Mouse (Mus musculus) megakaryocyte, embryonic 14.5 days (primary cell): ENCODE measurements around the gene Appl2. TPM values are rescaled to one million over a fixed set of nuclear protein-coding genes. Genes with fewer than 3 reads are reported as not detected.
A peak's percentile ranks its signal among the peaks of the same experiment; 100 is the strongest.
"Not testable (repeated sequence)": the region's sequence is repeated elsewhere in the genome, so short reads cannot be mapped to it uniquely, and the experiment has no call there.

ENCODE experiments used
- H3K27me3 ChIP-seq: replicated peaks from 2 replicates; pipeline ENCODE3; 2012; ENCODE audit warnings: inconsistent platforms
- H3K36me3 ChIP-seq: replicated peaks from 2 replicates; pipeline ENCODE3; 2012; ENCODE audit warnings: low read length, inconsistent platforms, mixed read lengths
- H3K4me1 ChIP-seq: 2 replicates; pipeline ENCODE4 v1.6.1; 2012; ENCODE audit warnings: inconsistent platforms
- H3K4me3 ChIP-seq: replicated peaks from 2 replicates; pipeline ENCODE3; 2012; ENCODE audit warnings: moderate library complexity, mild to moderate bottlenecking, inconsistent platforms
- H3K9me3 ChIP-seq: 2 replicates; pipeline ENCODE4 v1.6.1; 2012; ENCODE audit warnings: inconsistent platforms
- FLI1 ChIP-seq: IDR thresholded peaks from 2 replicates; pipeline ENCODE4 v1.6.1; 2012; ENCODE audit warnings: low read length, inconsistent platforms, mixed read lengths
- GATA1 ChIP-seq: IDR thresholded peaks from 3 replicates; pipeline ENCODE4 v1.6.1; 2012; ENCODE audit warnings: mixed read lengths, low read length, inconsistent platforms, borderline replicate concordance
- polyA plus RNA-seq: library from polyadenylated mRNA; stranded (reverse); fragments of >175 nt; gene quantifications from 2 replicates; pipeline ENCODE4 v1.2.3, GENCODE M21; 2012; ENCODE audit warnings: low replicate concordance; ENCODE audit not compliant: insufficient read depth

The Appl2 gene
- polyA plus RNA-seq: 34.2 TPM in 1 of 2 replicates, not detected in the other

DNA sequence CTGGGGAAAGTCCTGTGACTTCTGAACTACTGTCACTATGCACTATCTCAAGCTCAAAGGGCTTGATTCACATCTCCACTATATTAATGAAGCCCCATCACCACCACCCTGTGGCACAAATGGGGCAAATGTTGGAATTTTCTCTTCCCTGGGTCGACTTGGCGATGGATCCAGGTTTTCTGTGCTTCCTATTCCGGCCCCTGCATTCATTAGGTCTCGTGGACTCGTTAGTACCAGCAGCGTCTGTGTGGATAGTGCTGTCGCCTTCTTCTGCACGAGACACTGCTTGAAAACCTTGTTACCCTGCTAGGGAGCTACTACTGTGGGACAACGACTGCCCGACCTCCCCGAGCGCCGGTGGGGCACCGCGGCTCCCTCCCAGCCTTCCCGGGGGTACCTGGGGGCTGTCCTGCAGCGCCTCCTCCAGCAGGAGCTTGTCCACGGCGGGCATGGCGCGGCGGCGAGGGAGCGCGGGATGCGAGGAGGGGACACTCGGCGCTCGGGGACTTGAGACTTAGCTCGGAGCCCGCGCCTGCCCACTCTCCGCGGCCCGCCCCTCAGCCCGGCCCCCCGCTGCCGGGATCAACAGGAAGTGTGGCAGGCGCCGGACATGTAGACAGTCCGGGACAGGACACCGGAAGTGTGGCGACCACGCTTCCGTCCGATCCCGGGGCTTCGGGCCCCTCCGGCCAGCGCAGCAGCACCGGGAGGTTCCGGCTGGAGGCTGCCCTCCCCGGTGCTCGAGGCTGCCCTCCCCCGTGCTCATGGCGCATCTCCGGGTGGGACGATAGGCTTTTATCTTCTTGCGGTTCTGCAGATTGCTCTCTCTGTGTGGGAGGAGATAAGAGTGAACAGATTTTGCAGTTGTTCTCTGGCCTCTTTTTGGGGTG lies at the start of gene Appl2:
TSS of gene Appl2 (minus strand) at position 608 of the 890 bp plus-strand sequence.
- Histone ChIP-seq H3K36me3 (no peaks in the 10 kb centered on the region), H3K4me1 (peaks cover 51% of the 10 kb centered on the region), H3K4me3 (peak within 1 kb of the TSS; percentile 90), H3K9me3 (no peaks in the 10 kb centered on the region), H3K27me3 (peaks cover 54% of the 10 kb centered on the region)
- no peak for TF ChIP-seq GATA1
- peak; percentile 63; the same call in 1 of the 2 replicates for TF ChIP-seq FLI1

DNA sequence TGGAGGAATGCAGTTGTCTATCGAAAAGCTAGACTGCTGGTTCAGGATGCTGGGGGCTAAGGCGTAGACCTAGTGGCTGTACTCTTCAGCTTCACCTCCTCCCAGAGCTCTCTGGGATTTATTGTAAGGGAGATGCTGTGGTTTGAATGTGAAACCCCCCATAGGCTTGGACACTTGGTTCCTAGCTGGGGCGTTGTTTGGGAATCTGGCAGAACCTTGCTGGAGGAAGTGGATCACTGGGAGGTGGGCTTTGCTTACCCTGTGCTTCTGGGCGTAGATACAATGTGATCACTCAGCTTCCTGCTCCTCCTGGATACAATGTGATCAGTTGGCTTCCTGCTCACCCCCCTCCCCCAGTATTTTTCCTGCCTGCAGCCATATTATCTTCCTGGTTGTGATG lies 47.7 kb upstream of the Appl2 start:
- Histone ChIP-seq H3K9me3 (peaks cover 37% of the 10 kb centered on the region), H3K4me3 (no peak overlapping the region), H3K36me3 (no peaks in the 10 kb centered on the region), H3K4me1 (no peaks in the 10 kb centered on the region), H3K27me3 (peaks cover 1% of the 10 kb centered on the region)
- TF ChIP-seq FLI1: no peak

DNA sequence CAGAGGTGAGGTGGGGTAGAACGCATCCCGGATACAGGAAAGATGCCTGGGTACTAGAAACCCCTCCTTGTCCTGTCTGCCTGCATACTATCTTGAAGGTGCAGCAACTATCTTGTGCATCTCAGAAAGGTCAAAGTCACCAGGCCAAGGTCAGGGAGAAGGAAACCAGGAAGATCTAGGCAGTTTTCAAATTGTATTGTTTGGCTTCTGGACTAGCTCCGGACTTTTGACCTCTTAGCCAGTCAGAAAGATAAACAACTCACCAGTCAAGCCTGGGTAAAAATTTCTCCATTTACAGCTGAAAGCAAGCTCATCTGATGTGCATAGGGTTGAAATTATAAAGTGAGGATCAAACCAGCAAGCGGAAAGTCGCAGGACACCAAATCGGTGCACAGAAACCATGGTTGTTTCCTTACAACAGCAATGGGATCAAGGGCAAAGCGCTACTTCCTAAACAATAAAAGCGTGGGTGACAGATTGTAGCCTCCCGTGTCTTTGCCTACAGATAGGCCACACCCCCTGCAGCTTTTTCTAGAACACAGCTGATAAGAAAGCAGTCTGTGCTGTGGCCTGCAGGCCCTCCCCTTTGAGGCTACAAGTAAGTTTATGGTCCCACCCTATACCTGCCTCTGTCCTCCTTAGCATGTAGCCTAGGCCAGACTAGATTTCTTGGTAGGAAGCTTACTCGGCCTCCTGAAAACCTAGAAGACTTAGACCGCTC lies 43.8 kb upstream of the Appl2 start:
- H3K4me1 ChIP-seq: no peaks in the 10 kb centered on the region
- TF ChIP-seq GATA1: no peak
- no peak for TF ChIP-seq FLI1
- peaks cover 48% of the 10 kb centered on the region for H3K9me3 ChIP-seq
- no peaks in the 10 kb centered on the region for H3K36me3 ChIP-seq
- H3K4me3 ChIP-seq: no peak overlapping the region
- H3K27me3 ChIP-seq: peaks cover 2% of the 10 kb centered on the region

DNA sequence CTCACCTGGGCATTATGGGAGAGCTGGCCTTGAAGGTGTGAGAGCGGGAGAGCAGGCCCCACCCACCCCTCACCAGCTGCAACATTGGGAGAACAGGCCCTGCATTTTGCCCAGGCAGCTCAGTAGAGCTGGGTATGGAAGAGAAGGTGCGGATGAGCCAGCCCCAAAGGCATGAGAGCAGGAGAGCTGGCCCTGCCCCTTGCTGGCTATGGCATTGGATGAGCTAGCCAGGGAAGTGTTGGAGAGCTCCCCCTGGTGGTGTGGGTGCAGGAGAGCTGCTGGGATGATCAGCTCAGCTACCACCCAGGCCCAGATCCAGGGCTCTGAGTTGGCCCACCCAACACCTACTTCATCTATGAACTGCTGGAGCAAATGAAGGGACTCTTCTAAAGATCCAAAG lies 39.7 kb upstream of the Appl2 start:
- peaks cover 2% of the 10 kb centered on the region for H3K27me3 ChIP-seq
- H3K4me1 ChIP-seq: no peaks in the 10 kb centered on the region
- no peaks in the 10 kb centered on the region for H3K36me3 ChIP-seq
- TF ChIP-seq FLI1: no peak
- TF ChIP-seq GATA1: no peak
- peaks cover 25% of the 10 kb centered on the region for H3K9me3 ChIP-seq
- no peak overlapping the region for H3K4me3 ChIP-seq

DNA sequence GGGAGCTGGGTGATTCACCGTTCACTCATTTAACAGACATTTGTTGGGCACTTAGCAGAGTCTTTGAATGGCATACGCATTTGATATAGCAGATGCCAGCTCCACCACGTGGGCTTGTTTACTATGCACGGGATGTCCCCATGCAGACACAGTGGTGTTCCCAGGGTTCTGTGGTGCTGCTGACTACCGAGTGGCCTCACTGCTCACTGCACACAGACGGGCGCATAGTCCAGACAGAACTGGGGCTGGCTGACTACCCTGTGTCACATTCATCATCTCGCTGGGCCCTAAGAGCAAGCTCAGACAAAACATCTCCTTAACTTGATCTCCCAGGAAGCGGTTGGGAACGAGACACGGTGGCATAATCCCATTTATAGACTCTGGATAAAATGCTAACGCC lies 32.8 kb upstream of the Appl2 start:
- H3K27me3 ChIP-seq: no peaks in the 10 kb centered on the region
- no peaks in the 10 kb centered on the region for H3K36me3 ChIP-seq
- no peak overlapping the region for H3K4me3 ChIP-seq
- no peaks in the 10 kb centered on the region for H3K4me1 ChIP-seq
- TF ChIP-seq GATA1 (no peak), FLI1 (no peak)
- H3K9me3 ChIP-seq: peaks cover 14% of the 10 kb centered on the region

DNA sequence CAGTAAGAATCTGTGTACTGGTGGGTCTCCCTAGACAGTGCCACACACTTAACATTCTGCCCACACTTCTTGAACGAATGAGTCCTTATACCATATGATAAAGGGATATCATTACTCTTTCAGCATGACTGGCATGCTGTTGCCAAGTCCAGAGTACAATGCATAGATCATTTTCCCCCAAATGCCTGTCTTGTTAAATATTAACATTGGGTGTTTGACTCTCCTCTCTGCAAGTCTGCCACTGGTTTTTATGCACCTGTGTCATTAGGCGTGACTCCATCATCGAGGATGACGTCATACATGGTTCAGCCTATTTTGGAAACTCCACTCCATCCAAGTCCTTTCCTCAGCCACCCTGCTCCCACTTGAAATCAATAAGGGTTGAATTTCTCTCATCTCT lies 18.0 kb upstream of the Appl2 start:
- no peak overlapping the region for H3K4me3 ChIP-seq
- no peaks in the 10 kb centered on the region for H3K4me1 ChIP-seq
- H3K9me3 ChIP-seq: peaks cover 16% of the 10 kb centered on the region
- H3K27me3 ChIP-seq: peaks cover 10% of the 10 kb centered on the region
- TF ChIP-seq GATA1 (no peak), FLI1 (no peak)
- H3K36me3 ChIP-seq: no peaks in the 10 kb centered on the region

DNA sequence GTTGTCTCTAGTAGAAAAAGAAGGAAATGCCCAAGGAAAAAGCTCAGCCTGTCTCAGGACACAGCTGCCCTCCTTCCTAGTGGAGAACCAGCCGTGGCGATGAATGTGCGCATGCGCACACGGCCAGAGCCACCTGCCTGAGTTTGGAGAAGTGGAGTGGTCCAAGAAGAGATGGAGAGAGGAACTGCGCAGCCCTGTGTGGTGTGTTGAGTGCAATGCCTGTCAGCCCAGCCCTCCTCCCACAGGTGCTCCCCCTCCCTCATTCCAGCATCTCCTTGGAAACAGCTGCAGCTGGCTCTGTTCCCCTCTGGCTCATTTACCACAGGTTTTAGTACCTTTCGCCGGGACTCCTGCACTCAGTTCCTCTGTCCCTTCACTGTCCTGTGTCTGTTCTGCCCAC lies 13.4 kb upstream of the Appl2 start:
- Histone ChIP-seq H3K4me1 (no peaks in the 10 kb centered on the region), H3K9me3 (peaks cover 13% of the 10 kb centered on the region), H3K4me3 (no peak overlapping the region), H3K27me3 (peaks cover 11% of the 10 kb centered on the region), H3K36me3 (no peaks in the 10 kb centered on the region)
- TF ChIP-seq GATA1 (no peak), FLI1 (no peak)

DNA sequence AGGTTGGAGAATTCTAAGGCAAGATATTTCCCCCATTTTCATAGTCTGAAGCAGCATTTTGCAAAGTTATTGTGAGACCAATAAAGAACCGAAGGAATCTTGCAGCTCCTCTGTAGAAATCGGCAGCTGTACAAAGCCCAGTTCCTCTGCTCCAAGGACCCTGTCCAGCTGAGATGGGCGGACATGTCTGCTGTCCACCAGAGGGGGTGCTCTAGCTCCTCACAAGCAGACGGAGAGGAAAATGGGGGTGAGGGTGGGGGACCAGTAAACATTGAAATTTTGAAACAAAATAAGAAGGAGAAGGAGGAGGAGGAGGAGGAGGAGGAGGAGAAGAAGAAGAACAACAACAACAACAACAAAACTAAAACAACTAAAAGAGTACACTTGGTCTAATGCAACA lies 12.1 kb upstream of the Appl2 start:
- Histone ChIP-seq H3K36me3 (no peaks in the 10 kb centered on the region), H3K27me3 (peaks cover 14% of the 10 kb centered on the region), H3K9me3 (peaks cover 17% of the 10 kb centered on the region), H3K4me3 (no peak overlapping the region), H3K4me1 (no peaks in the 10 kb centered on the region)
- TF ChIP-seq FLI1 (no peak), GATA1 (no peak)

DNA sequence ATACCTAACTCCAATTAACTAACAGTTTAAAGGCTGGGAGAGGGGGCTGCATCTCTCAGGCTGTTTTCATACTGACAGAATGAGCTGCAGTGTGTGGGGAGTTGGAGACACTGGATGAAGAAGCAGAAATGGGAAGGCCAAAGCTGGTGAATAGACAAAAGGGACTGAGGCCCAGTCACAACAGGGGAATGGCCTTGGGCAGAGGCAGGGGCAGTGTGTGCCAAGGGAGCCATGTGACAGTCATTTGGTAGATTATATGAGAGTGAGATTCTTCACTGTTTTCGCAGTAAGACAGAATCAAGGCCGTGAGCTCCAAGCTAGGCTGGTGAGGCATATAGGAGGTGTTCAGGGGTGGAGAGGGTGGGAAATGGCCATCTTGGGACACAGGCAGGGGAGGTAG lies 6.1 kb upstream of the Appl2 start:
- Histone ChIP-seq H3K36me3 (no peaks in the 10 kb centered on the region), H3K4me3 (no peak overlapping the region), H3K9me3 (peaks cover 4% of the 10 kb centered on the region), H3K4me1 (no peaks in the 10 kb centered on the region), H3K27me3 (peaks cover 24% of the 10 kb centered on the region)
- TF ChIP-seq FLI1 (no peak), GATA1 (no peak)

DNA sequence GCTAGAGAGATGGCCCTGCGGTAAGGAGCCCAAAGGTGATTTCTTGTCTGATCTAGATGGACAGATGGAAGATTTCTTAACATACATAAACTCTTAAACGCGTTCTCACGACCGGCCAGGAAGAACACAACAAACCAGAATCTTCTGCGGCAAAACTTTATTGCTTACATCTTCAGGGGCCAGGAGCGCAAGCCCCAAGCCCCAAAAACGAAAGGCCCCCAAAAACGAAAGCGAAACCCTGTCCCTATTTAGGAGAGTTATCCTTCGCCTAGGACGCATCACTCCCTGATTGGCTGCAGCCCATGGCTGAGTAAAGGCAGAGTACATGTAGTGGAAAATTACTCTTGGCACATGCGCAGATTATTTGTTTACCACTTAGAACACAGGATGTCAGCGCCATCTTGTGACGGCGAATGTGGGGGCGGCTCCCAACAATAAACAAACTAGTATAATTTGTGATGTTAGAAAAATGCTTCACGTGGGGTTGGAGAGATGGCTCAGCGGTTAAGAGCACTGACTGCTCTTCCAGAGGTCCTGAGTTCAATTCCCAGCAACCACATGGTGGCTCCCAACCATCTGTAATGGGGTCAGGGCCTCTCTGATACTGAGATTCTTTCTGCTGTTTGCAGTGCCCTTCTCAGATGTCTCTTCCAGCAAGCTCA lies 3.8 kb upstream of the Appl2 start:
- not testable (repeated sequence) for H3K36me3 ChIP-seq, H3K4me3 ChIP-seq, H3K9me3 ChIP-seq
- Histone ChIP-seq H3K4me1 (peaks cover 14% of the 10 kb centered on the region), H3K27me3 (peaks cover 39% of the 10 kb centered on the region)
